Mouse (Mus musculus) cortical plate, adult 2 months (tissue): ENCODE measurements around the gene Arhgap6. TPM values are rescaled to one million over a fixed set of nuclear protein-coding genes. Genes with fewer than 3 reads are reported as not detected.

ENCODE experiments used
- H3K27ac ChIP-seq: fragments of 200-500 bp; 2 replicates; pipeline ENCODE4 v1.5.1; 2012; ENCODE audit warnings: low read length, control low read depth, inconsistent platforms; ENCODE audit not compliant: insufficient read depth
- H3K4me1 ChIP-seq: fragments of 200-500 bp; 2 replicates; pipeline ENCODE4 v1.6.1; 2011; ENCODE audit warnings: low read length; ENCODE audit not compliant: control insufficient read depth, insufficient read depth
- H3K4me3 ChIP-seq: fragments of 200-500 bp; 2 replicates; pipeline ENCODE4 v1.5.1; 2011; ENCODE audit warnings: mild to moderate bottlenecking, low read length, control low read depth; ENCODE audit not compliant: insufficient read depth
- CTCF ChIP-seq: fragments of 200-500 bp; IDR thresholded peaks from 2 replicates; pipeline ENCODE4 v1.5.1; 2011; ENCODE audit warnings: mild to moderate bottlenecking, control low read depth, low read length; ENCODE audit not compliant: insufficient read depth; ENCODE audit errors: extremely low read depth
- POLR2A ChIP-seq: fragments of 200-500 bp; IDR thresholded peaks from 2 replicates; pipeline ENCODE4 v1.6.1; 2011; ENCODE audit warnings: mild to moderate bottlenecking, low read length, control low read depth; ENCODE audit not compliant: insufficient read depth; ENCODE audit errors: extremely low read depth
- polyA plus RNA-seq: library from polyadenylated mRNA; depleted of rRNA; stranded (reverse); fragments of >200 nt; gene quantifications from 2 replicates; pipeline ENCODE4 v1.2.3, GENCODE M21; 2012

The Arhgap6 gene
- polyA plus RNA-seq, 1 experiment: 3.0 TPM

DNA sequence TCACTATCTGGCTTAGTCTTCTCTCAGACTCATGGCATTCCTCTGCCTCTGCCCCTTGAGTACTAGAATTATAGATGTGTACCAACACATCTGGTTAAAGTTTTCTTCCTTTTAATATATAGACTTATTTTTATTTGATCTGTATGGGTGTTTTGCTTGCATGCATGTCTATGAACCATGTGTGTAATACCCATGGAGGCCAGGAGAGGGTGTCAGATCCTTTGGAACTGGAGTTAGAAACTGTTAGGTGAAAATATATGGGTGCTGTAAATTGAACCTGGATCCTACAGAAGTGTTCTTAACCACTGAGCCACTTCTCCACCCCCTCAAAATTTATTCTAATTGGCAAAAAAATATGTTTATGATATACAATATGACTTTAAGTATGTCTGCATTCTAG, 254.7 kb downstream of the Arhgap6 start:
- Histone ChIP-seq H3K4me3 (no peak overlapping the region), H3K27ac (no peak overlapping the region), H3K4me1 (no peaks in the 10 kb centered on the region)
- no peak for TF ChIP-seq CTCF
- TF ChIP-seq POLR2A: no peak

DNA sequence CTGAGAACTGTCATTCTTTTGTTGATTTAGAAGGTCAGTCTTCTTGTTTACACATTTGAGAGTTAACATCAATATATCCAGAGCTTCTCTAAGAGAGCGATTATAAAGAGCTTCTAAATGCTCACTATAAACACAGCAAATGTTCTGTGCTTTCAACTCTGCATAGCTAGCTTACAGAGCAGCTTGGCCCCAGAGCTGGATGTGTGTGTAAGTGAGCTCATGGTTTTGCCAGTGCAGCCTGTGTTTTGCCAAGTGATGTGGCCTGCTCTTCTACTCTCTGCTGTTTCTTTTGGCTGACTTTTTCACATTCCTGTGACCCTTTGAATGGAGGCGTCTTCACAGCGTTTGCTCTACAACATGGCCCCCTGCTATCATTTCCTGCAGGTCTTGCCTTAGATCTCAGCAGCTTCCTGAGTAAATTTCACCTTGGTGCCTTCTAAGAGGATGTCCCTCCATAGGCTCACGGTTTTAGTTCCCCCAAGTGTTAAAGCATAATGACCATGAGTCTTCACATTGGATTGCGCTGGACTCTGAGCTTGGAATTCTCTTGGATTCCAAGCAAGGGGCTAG, 259.1 kb downstream of the Arhgap6 start:
- no peak for TF ChIP-seq CTCF
- no peak for TF ChIP-seq POLR2A
- H3K4me3 ChIP-seq: no peak overlapping the region
- no peak overlapping the region for H3K27ac ChIP-seq
- H3K4me1 ChIP-seq: no peaks in the 10 kb centered on the region

DNA sequence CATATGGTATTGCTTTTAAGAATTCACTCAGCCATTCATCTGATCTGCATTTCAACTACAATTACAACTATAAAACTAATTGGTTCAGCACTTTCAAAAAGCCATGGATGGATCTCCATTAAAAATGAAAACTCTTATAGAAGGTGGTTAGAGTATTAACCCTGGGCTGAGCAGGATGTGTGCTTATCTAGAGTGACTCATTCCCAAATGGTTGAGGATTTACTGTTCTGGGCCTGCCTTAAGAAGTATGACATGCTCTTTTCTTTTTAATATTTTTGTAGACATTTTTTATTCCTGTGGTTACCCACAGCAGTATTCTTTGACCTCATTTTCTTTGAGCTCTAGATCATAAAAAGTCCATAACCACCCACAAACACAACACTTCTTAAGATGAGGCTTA, 267.7 kb downstream of the Arhgap6 start:
- TF ChIP-seq CTCF: no peak
- TF ChIP-seq POLR2A: no peak
- Histone ChIP-seq H3K4me3 (no peak overlapping the region), H3K4me1 (no peaks in the 10 kb centered on the region), H3K27ac (no peak overlapping the region)

DNA sequence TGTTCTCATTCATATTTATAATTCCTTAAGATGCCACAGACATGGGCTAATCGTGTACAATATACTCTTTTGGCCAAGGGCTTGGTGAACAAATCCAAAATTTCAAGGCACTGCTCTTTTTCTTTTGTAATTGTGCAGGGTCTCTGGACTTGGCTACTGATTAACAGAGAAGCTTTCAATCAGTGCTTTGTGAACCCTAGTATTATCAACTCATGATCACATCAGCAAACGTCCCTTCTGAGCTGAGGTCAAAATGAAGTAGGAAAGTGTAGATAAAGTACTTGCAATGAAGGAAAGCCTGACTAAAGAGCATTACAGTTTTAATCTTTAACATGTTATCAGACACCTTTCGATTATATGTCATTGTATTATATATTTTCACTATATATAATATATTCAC, 270.4 kb downstream of the Arhgap6 start:
- no peak for TF ChIP-seq CTCF
- no peak for TF ChIP-seq POLR2A
- Histone ChIP-seq H3K4me3 (no peak overlapping the region), H3K27ac (no peak overlapping the region), H3K4me1 (no peaks in the 10 kb centered on the region)

DNA sequence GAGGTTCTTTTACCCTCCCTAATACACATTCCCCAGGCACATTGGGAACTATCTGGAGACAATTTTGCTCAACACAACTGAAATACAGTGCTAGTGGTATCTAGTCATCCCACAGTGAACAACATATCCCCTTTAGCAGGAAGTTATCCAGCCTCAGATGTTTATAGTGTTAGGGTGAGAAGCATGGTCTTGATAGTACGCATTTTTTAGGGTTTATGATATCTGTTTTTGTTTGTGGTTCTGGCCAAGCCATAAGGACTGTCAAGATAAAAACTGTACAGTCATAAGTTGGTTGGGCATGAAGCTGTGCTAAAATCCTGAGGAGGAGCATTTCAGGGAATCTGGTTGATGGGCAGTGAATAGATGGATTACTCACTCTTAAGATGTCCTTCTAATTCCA, 271.0 kb downstream of the Arhgap6 start:
- no peak for TF ChIP-seq CTCF
- TF ChIP-seq POLR2A: no peak
- no peaks in the 10 kb centered on the region for H3K4me1 ChIP-seq
- no peak overlapping the region for H3K27ac ChIP-seq
- H3K4me3 ChIP-seq: no peak overlapping the region

DNA sequence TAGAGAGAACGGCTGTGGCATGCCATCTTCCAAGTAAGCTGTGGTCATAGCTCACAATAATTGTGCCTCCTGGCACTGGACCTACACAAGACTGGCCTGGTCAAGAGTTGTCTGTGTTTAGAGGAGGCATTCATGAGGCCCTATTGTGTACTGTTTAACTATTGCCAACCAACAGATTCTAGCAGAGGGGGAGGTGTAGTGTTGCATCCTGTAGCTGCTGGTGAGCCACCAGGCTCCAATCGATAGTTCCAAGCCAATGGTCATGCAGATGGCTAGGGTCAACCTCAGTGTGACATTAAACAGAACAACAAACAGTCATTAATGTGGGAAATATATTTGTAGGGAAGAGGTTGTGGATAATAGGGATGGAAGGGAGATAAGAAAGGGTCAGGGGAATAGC, 280.1 kb downstream of the Arhgap6 start:
- H3K4me3 ChIP-seq: no peak overlapping the region
- no peaks in the 10 kb centered on the region for H3K4me1 ChIP-seq
- TF ChIP-seq POLR2A (no peak), CTCF (no peak)
- H3K27ac ChIP-seq: no peak overlapping the region

DNA sequence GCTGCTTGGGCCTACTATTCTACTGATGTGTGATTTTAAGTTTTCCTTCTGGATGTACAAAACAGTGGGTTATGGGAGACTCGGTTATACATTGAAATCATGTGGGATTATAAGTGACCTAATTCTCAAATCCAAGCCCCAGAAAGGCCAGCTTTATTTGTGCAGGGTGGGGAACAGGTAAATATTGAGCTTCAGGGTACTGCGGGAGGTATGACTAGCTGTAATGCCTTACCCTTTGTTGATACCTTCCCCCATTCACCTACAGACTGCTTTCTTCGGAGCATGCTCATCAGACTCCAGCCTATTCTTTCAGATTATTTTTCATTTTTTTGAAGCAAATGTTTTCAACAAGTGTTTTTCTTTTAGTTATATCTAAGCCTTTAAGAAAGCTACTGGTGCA, 286.7 kb downstream of the Arhgap6 start:
- TF ChIP-seq CTCF (no peak), POLR2A (no peak)
- H3K27ac ChIP-seq: no peak overlapping the region

DNA sequence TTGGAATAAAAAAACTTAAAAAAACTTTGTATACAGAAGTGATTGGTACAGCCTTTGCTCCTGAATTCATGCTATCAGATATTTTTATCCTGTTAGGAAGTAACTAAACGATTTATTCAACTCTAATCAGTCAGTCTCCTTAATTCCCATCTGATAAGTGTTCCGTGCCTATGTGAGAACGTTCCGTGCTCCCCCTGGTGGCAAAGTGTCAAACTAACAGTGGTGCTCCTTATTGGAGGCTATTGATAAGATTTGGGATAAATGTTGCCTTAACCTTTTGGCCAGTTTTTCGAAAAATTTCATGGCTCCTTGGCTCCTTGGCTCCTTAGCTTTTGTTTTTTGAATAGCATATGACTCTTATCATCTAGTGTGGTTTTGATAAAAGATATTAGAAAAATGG, 291.0 kb downstream of the Arhgap6 start:
- no peak overlapping the region for H3K4me3 ChIP-seq
- no peaks in the 10 kb centered on the region for H3K4me1 ChIP-seq
- H3K27ac ChIP-seq: no peak overlapping the region
- no peak for TF ChIP-seq POLR2A
- TF ChIP-seq CTCF: peak; percentile 53

More for the DNA sequence above, 286.7 kb downstream of the Arhgap6 start:
- no peaks in the 10 kb centered on the region for H3K4me1 ChIP-seq
- H3K4me3 ChIP-seq: no peak overlapping the region

DNA sequence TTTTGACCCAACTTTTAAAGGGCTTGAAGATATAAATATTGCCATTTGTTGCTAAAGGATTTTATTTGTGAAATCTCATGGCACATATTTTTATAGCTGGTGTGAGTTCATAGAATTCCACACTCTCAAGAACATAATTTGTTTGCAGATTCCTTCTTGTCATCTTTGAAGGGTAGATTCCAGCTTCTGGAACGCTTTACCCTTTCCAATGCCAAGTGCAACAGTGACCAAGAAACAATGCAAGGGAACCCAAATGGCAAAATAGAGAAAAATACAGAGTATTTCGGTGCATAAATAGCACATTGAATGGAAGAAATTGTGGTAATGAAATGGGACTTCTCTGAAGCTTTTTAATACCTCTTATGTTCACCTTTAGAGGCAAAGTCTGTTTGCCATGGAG, 294.3 kb downstream of the Arhgap6 start:
- Histone ChIP-seq H3K4me3 (no peak overlapping the region), H3K27ac (no peak overlapping the region), H3K4me1 (no peaks in the 10 kb centered on the region)
- no peak for TF ChIP-seq POLR2A
- no peak for TF ChIP-seq CTCF

DNA sequence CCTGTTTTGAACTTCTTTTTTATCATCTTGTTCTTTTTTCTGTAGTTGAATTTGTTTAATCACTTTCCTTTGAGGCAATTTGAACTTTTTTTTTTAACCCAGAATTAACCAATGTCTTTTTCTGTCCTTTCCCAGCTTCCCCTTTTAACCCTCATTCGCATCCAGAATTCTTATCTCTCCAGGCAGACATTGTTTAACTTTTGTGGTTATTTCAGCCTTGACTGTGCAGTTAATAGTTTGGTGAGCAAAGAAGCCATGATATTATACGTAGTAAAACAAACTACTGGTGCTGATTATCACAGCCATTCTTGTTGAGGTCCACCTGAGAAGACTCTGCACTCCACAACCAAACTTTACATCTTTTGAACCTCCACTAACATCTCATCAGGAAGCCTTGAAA, 299.7 kb downstream of the Arhgap6 start:
- Histone ChIP-seq H3K4me3 (no peak overlapping the region), H3K27ac (no peak overlapping the region), H3K4me1 (no peaks in the 10 kb centered on the region)
- TF ChIP-seq CTCF (no peak), POLR2A (no peak)

DNA sequence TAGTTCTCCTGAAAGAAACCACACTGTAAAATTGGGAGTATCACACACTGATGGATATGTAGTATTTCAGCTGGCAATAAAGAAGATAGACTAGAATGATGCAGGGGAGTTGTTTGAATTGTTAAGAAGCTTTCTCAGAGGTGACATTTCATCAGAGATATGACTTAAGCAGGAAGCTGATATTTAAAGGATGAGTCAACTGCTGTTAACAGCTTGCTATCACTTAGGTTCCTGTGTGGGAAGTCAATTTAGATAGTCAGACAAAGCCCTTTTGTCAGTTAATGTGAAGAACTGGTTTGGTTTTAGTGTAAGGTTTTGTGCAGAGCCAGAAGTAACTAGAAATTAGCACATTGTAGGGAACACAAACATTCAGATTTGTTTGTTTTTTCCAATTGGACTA, 300.7 kb downstream of the Arhgap6 start:
- H3K4me3 ChIP-seq: no peak overlapping the region
- TF ChIP-seq POLR2A: no peak
- no peak for TF ChIP-seq CTCF
- H3K27ac ChIP-seq: no peak overlapping the region
- no peaks in the 10 kb centered on the region for H3K4me1 ChIP-seq
